In the genomic region with DNA sequence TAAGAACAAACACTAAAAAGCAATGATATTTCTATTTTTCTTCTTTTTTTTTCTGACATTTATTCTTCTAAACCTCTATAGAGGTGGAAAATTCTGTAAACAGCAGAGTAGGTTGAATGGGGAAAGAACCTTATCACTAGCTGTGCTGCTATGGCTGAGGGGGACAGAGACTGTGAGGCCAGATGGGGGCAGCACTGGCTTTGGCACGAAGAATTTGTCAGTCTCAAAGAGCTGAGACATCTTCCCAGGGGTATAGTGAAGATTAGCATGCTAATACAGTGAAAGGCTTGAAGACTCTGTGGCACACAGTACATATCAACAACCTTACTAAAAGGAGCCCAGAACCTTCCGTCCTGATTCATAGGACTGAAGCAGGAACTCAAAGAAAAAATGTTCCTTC, we compare ENCODE assay signal across 8 mouse cellular contexts. TPM values are rescaled to one million over a fixed set of nuclear protein-coding genes. Genes with fewer than 3 reads are reported as not detected.
DNase-seq lines count a peak whose midpoint lies in the region; ATAC-seq and TF ChIP-seq lines count a peak whose summit lies in the region.

No protein-coding gene starts in this region.

- H3K4me3 ChIP-seq in liver, postnatal 0 days (ENCODE audit: low read depth, low read length), result no peak overlapping the region

- H3K27ac ChIP-seq in liver, postnatal 0 days (ENCODE audit: low read depth), result no peak overlapping the region

- no peak overlapping the region for H3K9ac ChIP-seq in liver, postnatal 0 days (replicated peaks)

- intact Hi-C loops in gastrocnemius, postnatal 14 days (cut with DNase I; ENCODE audit: low total_unique reads), result loop anchor here (10.0 kb wide), 1 partner anchor 86 kb away; no protein-coding TSS in a partner anchor

- no peak for ATAC-seq in liver, postnatal 0 days
- ATAC-seq in monocyte, adult 5-6 weeks (replicated peaks; ENCODE audit: insufficient number of reproducible peaks, low FRiP score, low TSS enrichment, poor library complexity, severe bottlenecking), result no peak

- peak; percentile 65 for TF ChIP-seq CTCF in liver, postnatal 0 days (IDR thresholded peaks at IDR 0.05; ENCODE audit: low read depth)

- no peak for TF ChIP-seq EP300 in liver, postnatal 0 days (IDR thresholded peaks at IDR 0.05; ENCODE audit: low read depth)

- H3K9me3 ChIP-seq in liver, postnatal 0 days (ENCODE audit: low read length), result no peaks in the 10 kb centered on the region

- H3K4me1 ChIP-seq in liver, postnatal 0 days (ENCODE audit: insufficient read depth), result no peaks in the 10 kb centered on the region

- no peaks in the 10 kb centered on the region for H3K36me3 ChIP-seq in liver, postnatal 0 days (replicated peaks; ENCODE audit: insufficient read depth, low read length)

- WGBS in liver, postnatal 0 days (ENCODE audit: insufficient replicate concordance), result 50% methylated on average over 2 of the region's 2 CpGs

- H3K4me2 ChIP-seq in liver, postnatal 0 days (ENCODE audit: low read depth, low read length), result no peak overlapping the region

- DNase-seq in gastrocnemius, adult 18-20 months (ENCODE audit: low spot score), result peak; percentile 46
- DNase-seq in gastrocnemius, adult 8-10 months (ENCODE audit: low spot score in 2 of 2), result no peak
- peak; percentile 5 for DNase-seq in thymus, postnatal 25 days
- DNase-seq in thymus, postnatal 0 days (ENCODE audit: low spot score), result no peak
- peak; percentile 53 for DNase-seq in gastrocnemius, postnatal 14 days
- DNase-seq in liver, postnatal 0 days, result peak; percentile 31
- no peak for DNase-seq in layer of hippocampus, postnatal 25 days (ENCODE audit: extremely low spot score in 1 of 2, low spot score in 1 of 2)

- no peaks in the 10 kb centered on the region for H3K27me3 ChIP-seq in liver, postnatal 0 days (ENCODE audit: insufficient read depth, low read length)

RNA-seq across cellular contexts. Expression of gene Aspn, which starts 14.9 kb away (rescaled TPM):
- 10 to 100 TPM in 1 of 2 experiments, 1 to 10 TPM in 1; 7.6 to 14.9 TPM for total RNA-seq in gastrocnemius, adult 18-20 months (2021)
- total RNA-seq in gastrocnemius, adult 8-10 months (2022), result 10 to 100 TPM in 2 of 4 experiments, 1 to 10 TPM in 2; 6.7 to 15.4 (median 9.9) TPM
- polyA plus RNA-seq in thymus, postnatal 0 days (2015; fragmentation: Nextera tagmentation; extraction: Ambion mirVana), result 9.4 and 9.6 TPM in 2 replicates
- total RNA-seq in gastrocnemius, postnatal 14 days (2021), result 10 to 100 TPM; 58.3 to 60.2 TPM
- 0.93 and 1.8 TPM in 2 replicates for polyA plus RNA-seq in liver, postnatal 0 days (2015; fragmentation: Nextera tagmentation; extraction: Ambion mirVana)
- total RNA-seq in monocyte, adult 5-6 weeks (2017), result not detected in 3 replicates
- 1 to 10 TPM; 1.4 to 1.6 TPM for total RNA-seq in layer of hippocampus, postnatal 25 days (2021)

RNA-seq across cellular contexts. Expression of gene Omd, which starts 23.1 kb away (rescaled TPM):
- total RNA-seq in gastrocnemius, adult 18-20 months (2021), result 1 to 10 TPM in 1 of 2 experiments, under 1 TPM in 1; 0.82 to 2.1 TPM
- 1 to 10 TPM in 2 of 4 experiments, under 1 TPM in 2; 0.68 to 3.6 (median 1.8) TPM for total RNA-seq in gastrocnemius, adult 8-10 months (2022)
- polyA plus RNA-seq in thymus, postnatal 0 days (2015; fragmentation: Nextera tagmentation; extraction: Ambion mirVana), result 0.45 and 0.73 TPM in 2 replicates
- total RNA-seq in gastrocnemius, postnatal 14 days (2021), result 1 to 10 TPM; 2.4 to 3.8 TPM
- polyA plus RNA-seq in liver, postnatal 0 days (2015; fragmentation: Nextera tagmentation; extraction: Ambion mirVana), result 0.19 and 0.21 TPM in 2 replicates
- not detected in 3 replicates for total RNA-seq in monocyte, adult 5-6 weeks (2017)
- total RNA-seq in layer of hippocampus, postnatal 25 days (2021), result under 1 TPM in 1 of 2 experiments, not detected in 1; 0.57 TPM

RNA-seq across cellular contexts. Expression of gene Ogn, which starts 48.7 kb away (rescaled TPM):
- total RNA-seq in gastrocnemius, adult 18-20 months (2021), result 10 to 100 TPM; 18.4 to 31.0 TPM
- total RNA-seq in gastrocnemius, adult 8-10 months (2022), result 10 to 100 TPM; 12.6 to 36.1 (median 29.0) TPM
- 4.4 and 7.2 TPM in 2 replicates for polyA plus RNA-seq in thymus, postnatal 0 days (2015; fragmentation: Nextera tagmentation; extraction: Ambion mirVana)
- 10 to 100 TPM; 57.4 to 70.5 TPM for total RNA-seq in gastrocnemius, postnatal 14 days (2021)
- 1.3 and 1.6 TPM in 2 replicates for polyA plus RNA-seq in liver, postnatal 0 days (2015; fragmentation: Nextera tagmentation; extraction: Ambion mirVana)
- total RNA-seq in monocyte, adult 5-6 weeks (2017), result not detected in 3 replicates
- 1 to 10 TPM; 2.5 to 2.9 TPM for total RNA-seq in layer of hippocampus, postnatal 25 days (2021)

RNA-seq across cellular contexts. Expression of gene Ecm2, which starts 54.6 kb away (rescaled TPM):
- 1 to 10 TPM; 6.7 to 9.3 TPM for total RNA-seq in gastrocnemius, adult 18-20 months (2021)
- 1 to 10 TPM; 3.7 to 7.9 (median 5.6) TPM for total RNA-seq in gastrocnemius, adult 8-10 months (2022)
- 0.60 and 0.79 TPM in 2 replicates for polyA plus RNA-seq in thymus, postnatal 0 days (2015; fragmentation: Nextera tagmentation; extraction: Ambion mirVana)
- total RNA-seq in gastrocnemius, postnatal 14 days (2021), result 10 to 100 TPM; 17.1 to 20.1 TPM
- polyA plus RNA-seq in liver, postnatal 0 days (2015; fragmentation: Nextera tagmentation; extraction: Ambion mirVana), result 0.31 and 0.38 TPM in 2 replicates
- 0.21 TPM in 1 of 3 replicates, not detected in the others for total RNA-seq in monocyte, adult 5-6 weeks (2017)
- 1 to 10 TPM; 4.7 to 5.3 TPM for total RNA-seq in layer of hippocampus, postnatal 25 days (2021)

Comparison
In these comparisons a context has a peak if more than half of its experiments do, and no peak if none do; other contexts are left out.
1. DNase-seq: peak in gastrocnemius, adult 18-20 months (single experiment), thymus, postnatal 25 days (single experiment), gastrocnemius, postnatal 14 days (single experiment) and liver, postnatal 0 days (single experiment); none in gastrocnemius, adult 8-10 months (0 of 2), thymus, postnatal 0 days (single experiment) and layer of hippocampus, postnatal 25 days (0 of 2).